Mouse (Mus musculus) hindbrain, embryonic 16.5 days (tissue): ENCODE data around the gene Gm10518. TPM values are rescaled to one million over a fixed set of nuclear protein-coding genes. Genes with fewer than 3 reads are reported as not detected.
A peak's percentile ranks its signal among the peaks of the same experiment; 100 is the strongest.

Experiments used
- ATAC-seq: fragments of 200-750 bp; cut with Nextera tagmentation; 2 replicates; pipeline ENCODE4 v1.8.0; 2017; ENCODE audit warnings: moderate TSS enrichment, moderate library complexity
- H3K27ac ChIP-seq: fragments of 300-500 bp; sonication (generic); 2 replicates; pipeline ENCODE4 v1.5.1; 2014; ENCODE audit warnings: low read depth, mild to moderate bottlenecking, control low read depth, low read length, moderate library complexity
- H3K27me3 ChIP-seq: fragments of 300-500 bp; sonication (generic); replicated peaks from 2 replicates; pipeline ENCODE4 v1.6.1; 2014; ENCODE audit warnings: low read length; ENCODE audit not compliant: control insufficient read depth, insufficient read depth
- H3K36me3 ChIP-seq: fragments of 300-500 bp; sonication (generic); 2 replicates; pipeline ENCODE4 v1.6.1; 2014; ENCODE audit warnings: mild to moderate bottlenecking, low read length, moderate library complexity, mixed read lengths; ENCODE audit not compliant: control insufficient read depth, insufficient read depth
- H3K4me1 ChIP-seq: fragments of 300-500 bp; sonication (generic); 2 replicates; pipeline ENCODE4 v1.6.1; 2014; ENCODE audit warnings: low read depth, low read length; ENCODE audit not compliant: control insufficient read depth, insufficient read depth
- H3K4me2 ChIP-seq: fragments of 300-500 bp; sonication (generic); 2 replicates; pipeline ENCODE4 v1.6.1; 2014; ENCODE audit warnings: mild to moderate bottlenecking, low read length, control low read depth, moderate library complexity
- H3K4me3 ChIP-seq: fragments of 300-500 bp; sonication (generic); 2 replicates; pipeline ENCODE4 v1.5.1; 2014; ENCODE audit warnings: mild to moderate bottlenecking, low read length, control low read depth, moderate library complexity
- H3K9ac ChIP-seq: fragments of 300-500 bp; sonication (generic); 2 replicates; pipeline ENCODE4 v1.6.1; 2014; ENCODE audit warnings: low read depth, mild to moderate bottlenecking, control low read depth, low read length, moderate library complexity
- H3K9me3 ChIP-seq: fragments of 300-500 bp; sonication (generic); 2 replicates; pipeline ENCODE4 v1.6.1; 2014; ENCODE audit warnings: mild to moderate bottlenecking, low read length, moderate library complexity; ENCODE audit not compliant: control insufficient read depth
- WGBS: fragments of 180-500 bp; shearing (Covaris S2); extraction: QIAGEN DNeasy Blood & Tissue Kit; methylation state at CpG from one replicate; pipeline ENCODE4 v1.1.7; 2014; 5-methylcytosine and 5-hydroxymethylcytosine counted together
- polyA plus RNA-seq: library from polyadenylated mRNA; unstranded; fragments of >200 nt; fragmentation: Nextera tagmentation; extraction: Ambion mirVana; gene quantifications from 2 replicates; pipeline ENCODE4 v1.2.1, GENCODE M21; 2015

The Gm10518 gene
- polyA plus RNA-seq, result 0.13 TPM in 1 of 2 replicates, not detected in the other

- Histone ChIP-seq H3K4me3 (peak within 1 kb of the TSS; percentile 92), H3K27me3 (no peaks in the 10 kb centered on the region), H3K4me2 (peak within 1 kb of the TSS; percentile 75), H3K9me3 (no peaks in the 10 kb centered on the region), H3K27ac (peak within 1 kb of the TSS; percentile 89), H3K36me3 (0 out of 2 replicates have a peak, but pooled peaks cover 2% of the 10 kb centered on the region), H3K4me1 (peaks cover 15% of the 10 kb centered on the region), H3K9ac (peak within 1 kb of the TSS; percentile 94)
- WGBS, result under 1% methylated on average over 86 of the region's 94 CpGs
- peak; percentile 81 for ATAC-seq
Measured at GRCm38 (mm10) chr1:179802610-179803512, at the start of gene Gm10518. Gene Gm10518, plus strand, starts transcription at chr1:179803376.

- Histone ChIP-seq H3K27me3 (no peaks in the 10 kb centered on the region), H3K36me3 (peaks cover 33% of the 10 kb centered on the region), H3K9ac (no peak overlapping the region), H3K27ac (no peak overlapping the region), H3K9me3 (no peaks in the 10 kb centered on the region), H3K4me1 (no peaks in the 10 kb centered on the region), H3K4me3 (no peak overlapping the region), H3K4me2 (no peak overlapping the region)
- ATAC-seq, result no peak
Measured at GRCm38 (mm10) chr1:179756477-179756876, 46.7 kb upstream of the Gm10518 start.

GRCm38 (mm10) chr1:179760086-179760485, 43.1 kb upstream of the Gm10518 start:
- peaks cover 22% of the 10 kb centered on the region for H3K36me3 ChIP-seq
- no peaks in the 10 kb centered on the region for H3K27me3 ChIP-seq
- no peak overlapping the region for H3K27ac ChIP-seq
- no peak overlapping the region for H3K4me3 ChIP-seq
- no peaks in the 10 kb centered on the region for H3K4me1 ChIP-seq
- H3K9ac ChIP-seq, result no peak overlapping the region
- WGBS, result 92% methylated on average over 5 of the region's 5 CpGs
- no peak for ATAC-seq
- H3K4me2 ChIP-seq, result no peak overlapping the region
- H3K9me3 ChIP-seq, result no peaks in the 10 kb centered on the region

- 88% methylated on average over 4 of the region's 4 CpGs for WGBS
- Histone ChIP-seq H3K36me3 (peaks cover 24% of the 10 kb centered on the region), H3K27ac (no peak overlapping the region), H3K4me1 (no peaks in the 10 kb centered on the region), H3K4me3 (no peak overlapping the region), H3K9me3 (no peaks in the 10 kb centered on the region), H3K4me2 (no peak overlapping the region), H3K27me3 (no peaks in the 10 kb centered on the region), H3K9ac (no peak overlapping the region)
- no peak for ATAC-seq
Measured at GRCm38 (mm10) chr1:179760553-179760952, 42.6 kb upstream of the Gm10518 start.

- H3K4me1 ChIP-seq, result no peaks in the 10 kb centered on the region
- H3K4me2 ChIP-seq, result no peak overlapping the region
- H3K36me3 ChIP-seq, result peaks cover 23% of the 10 kb centered on the region
- WGBS, result 97% methylated on average over 8 of the region's 8 CpGs
- no peak overlapping the region for H3K9ac ChIP-seq
- H3K27me3 ChIP-seq, result no peaks in the 10 kb centered on the region
- no peak for ATAC-seq
- no peak overlapping the region for H3K4me3 ChIP-seq
- H3K27ac ChIP-seq, result no peak overlapping the region
- H3K9me3 ChIP-seq, result no peaks in the 10 kb centered on the region
Measured at GRCm38 (mm10) chr1:179776831-179777230, 26.3 kb upstream of the Gm10518 start.

- WGBS, result 91% methylated on average over 4 of the region's 4 CpGs
- Histone ChIP-seq H3K9me3 (no peaks in the 10 kb centered on the region), H3K4me3 (no peak overlapping the region), H3K27ac (no peak overlapping the region), H3K36me3 (peaks cover 35% of the 10 kb centered on the region), H3K9ac (no peak overlapping the region), H3K27me3 (no peaks in the 10 kb centered on the region), H3K4me1 (no peaks in the 10 kb centered on the region), H3K4me2 (no peak overlapping the region)
- ATAC-seq, result no peak
Measured at GRCm38 (mm10) chr1:179784098-179784497, 19.1 kb upstream of the Gm10518 start.

GRCm38 (mm10) chr1:179785502-179785901, 17.7 kb upstream of the Gm10518 start:
- 98% methylated on average over 5 of the region's 5 CpGs for WGBS
- no peaks in the 10 kb centered on the region for H3K9me3 ChIP-seq
- no peak for ATAC-seq
- H3K27me3 ChIP-seq, result no peaks in the 10 kb centered on the region
- peaks cover 43% of the 10 kb centered on the region for H3K36me3 ChIP-seq
- H3K9ac ChIP-seq, result no peak overlapping the region
- H3K4me1 ChIP-seq, result no peaks in the 10 kb centered on the region
- no peak overlapping the region for H3K4me2 ChIP-seq
- no peak overlapping the region for H3K27ac ChIP-seq
- H3K4me3 ChIP-seq, result no peak overlapping the region

GRCm38 (mm10) chr1:179787281-179787680, 15.9 kb upstream of the Gm10518 start:
- 87% methylated on average over 4 of the region's 4 CpGs for WGBS
- peaks cover 47% of the 10 kb centered on the region for H3K36me3 ChIP-seq

GRCm38 (mm10) chr1:179798794-179799193, 4.4 kb upstream of the Gm10518 start:
- no peaks in the 10 kb centered on the region for H3K27me3 ChIP-seq
- H3K9ac ChIP-seq, result no peak overlapping the region
- H3K27ac ChIP-seq, result no peak overlapping the region
- H3K4me3 ChIP-seq, result no peak overlapping the region
- ATAC-seq, result no peak
- no peak overlapping the region for H3K4me2 ChIP-seq
- H3K36me3 ChIP-seq, result peaks cover 20% of the 10 kb centered on the region
- peaks cover 15% of the 10 kb centered on the region for H3K4me1 ChIP-seq
- H3K9me3 ChIP-seq, result no peaks in the 10 kb centered on the region

More at GRCm38 (mm10) chr1:179787281-179787680, 15.9 kb upstream of the Gm10518 start:
- H3K9ac ChIP-seq, result no peak overlapping the region
- no peaks in the 10 kb centered on the region for H3K4me1 ChIP-seq
- no peaks in the 10 kb centered on the region for H3K9me3 ChIP-seq
- no peak overlapping the region for H3K4me2 ChIP-seq
- no peak overlapping the region for H3K27ac ChIP-seq
- no peak overlapping the region for H3K4me3 ChIP-seq
- ATAC-seq, result no peak
- H3K27me3 ChIP-seq, result no peaks in the 10 kb centered on the region
